Mouse (Mus musculus) common myeloid progenitor, adult 5-6 weeks (primary cell): ENCODE data around the gene Ifnl3. TPM values are rescaled to one million over a fixed set of nuclear protein-coding genes. Genes with fewer than 3 reads are reported as not detected.
"Not testable (repeated sequence)": the region's sequence is repeated elsewhere in the genome, so short reads cannot be mapped to it uniquely, and the experiment has no call there.

ENCODE experiments used
- ATAC-seq: replicated peaks from 2 replicates; pipeline ENCODE4 v1.8.0; 2016; ENCODE audit warnings: low read depth, mild to moderate bottlenecking, moderate TSS enrichment, inconsistent platforms; ENCODE audit not compliant: poor library complexity, severe bottlenecking
- total RNA-seq: library from RNA; stranded (forward); fragments of 200-1000, 187-1606 nt; gene quantifications from 2 replicates; pipeline ENCODE4 v1.2.3, GENCODE M21; 2017

Gene Ifnl3
- total RNA-seq = not detected in 2 replicates

- ATAC-seq = not testable (repeated sequence)
These were observed at the start of gene Ifnl3 for GRCm38 (mm10) chr7:28522536-28522935. Gene Ifnl3, plus strand, starts transcription at chr7:28522836.

GRCm38 (mm10) chr7:28476191-28476590, 46.4 kb upstream of the Ifnl3 start:
- no peak for ATAC-seq

- ATAC-seq = no peak
These were observed 45.3 kb upstream of the Ifnl3 start for GRCm38 (mm10) chr7:28477363-28477762.

GRCm38 (mm10) chr7:28478854-28479253, 43.8 kb upstream of the Ifnl3 start:
- ATAC-seq = peak; percentile 54; the same call in 1 of the 2 replicates

- ATAC-seq = no peak
These were observed 39.8 kb upstream of the Ifnl3 start for GRCm38 (mm10) chr7:28482854-28483253.

GRCm38 (mm10) chr7:28484192-28484591, 38.4 kb upstream of the Ifnl3 start:
- ATAC-seq = no peak

GRCm38 (mm10) chr7:28488030-28488491, 34.6 kb upstream of the Ifnl3 start:
- ATAC-seq = no peak

GRCm38 (mm10) chr7:28490410-28490809, 32.2 kb upstream of the Ifnl3 start:
- peak; percentile 65 for ATAC-seq

- ATAC-seq = 0 out of 2 replicates have a peak, but pooled peaks have one; percentile 18
These were observed 31.7 kb upstream of the Ifnl3 start for GRCm38 (mm10) chr7:28490903-28491302.

GRCm38 (mm10) chr7:28492310-28492709, 30.3 kb upstream of the Ifnl3 start:
- no peak for ATAC-seq

GRCm38 (mm10) chr7:28495426-28495825, 27.2 kb upstream of the Ifnl3 start:
- no peak for ATAC-seq

GRCm38 (mm10) chr7:28505585-28505984, 17.1 kb upstream of the Ifnl3 start:
- ATAC-seq = peak; percentile 52; the same call in 1 of the 2 replicates

GRCm38 (mm10) chr7:28509121-28509520, 13.5 kb upstream of the Ifnl3 start:
- not testable (repeated sequence) for ATAC-seq

GRCm38 (mm10) chr7:28510405-28510974, 12.1 kb upstream of the Ifnl3 start, which contains the start of gene Ifnl2:
Gene Ifnl2, minus strand, starts transcription at chr7:28510455.
- not testable (repeated sequence) for ATAC-seq

GRCm38 (mm10) chr7:28511441-28511840, 11.2 kb upstream of the Ifnl3 start:
- no peak for ATAC-seq

GRCm38 (mm10) chr7:28527922-28528719, 5.5 kb downstream of the Ifnl3 start:
- ATAC-seq = peak; percentile 95

GRCm38 (mm10) chr7:28532005-28532404, 9.4 kb downstream of the Ifnl3 start:
- ATAC-seq = no peak

- not testable (repeated sequence) for ATAC-seq
These were observed 16.2 kb downstream of the Ifnl3 start for GRCm38 (mm10) chr7:28538886-28539285.

GRCm38 (mm10) chr7:28540526-28540925, 17.9 kb downstream of the Ifnl3 start, which contains the start of gene Sycn:
Gene Sycn, plus strand, starts transcription at chr7:28540885.
- no peak for ATAC-seq

- no peak for ATAC-seq
These were observed 21.5 kb downstream of the Ifnl3 start for GRCm38 (mm10) chr7:28544051-28544601.
